Mouse (Mus musculus): ENCODE measurements around the gene Rorc.

The Rorc gene

GRCm38 (mm10) chr3:94372641-94373040 is at the start of gene Rorc:
Gene Rorc (plus strand): TSS chr3:94372794.
- DNase-seq (ENCODE audit: low spot score in 2 of 2), result no peak

GRCm38 (mm10) chr3:94328681-94329080 is 43.9 kb upstream of the Rorc start:
- DNase-seq (ENCODE audit: low spot score in 2 of 2), result no peak

GRCm38 (mm10) chr3:94334442-94334841 is 38.2 kb upstream of the Rorc start:
- no peak for DNase-seq (ENCODE audit: low spot score in 2 of 2)

- no peak for DNase-seq (ENCODE audit: low spot score in 2 of 2)
Measured at GRCm38 (mm10) chr3:94338522-94338921, 34.1 kb upstream of the Rorc start.

- no peak for DNase-seq (ENCODE audit: low spot score in 2 of 2)
Measured at GRCm38 (mm10) chr3:94341959-94342422, 30.6 kb upstream of the Rorc start, which contains the start of gene Them5. Gene Them5 (plus strand): TSS chr3:94342099.

GRCm38 (mm10) chr3:94342552-94342951 is 30.0 kb upstream of the Rorc start:
- no peak for DNase-seq (ENCODE audit: low spot score in 2 of 2)

GRCm38 (mm10) chr3:94344182-94344581 is 28.4 kb upstream of the Rorc start:
- DNase-seq (ENCODE audit: low spot score in 2 of 2), result no peak

DNA sequence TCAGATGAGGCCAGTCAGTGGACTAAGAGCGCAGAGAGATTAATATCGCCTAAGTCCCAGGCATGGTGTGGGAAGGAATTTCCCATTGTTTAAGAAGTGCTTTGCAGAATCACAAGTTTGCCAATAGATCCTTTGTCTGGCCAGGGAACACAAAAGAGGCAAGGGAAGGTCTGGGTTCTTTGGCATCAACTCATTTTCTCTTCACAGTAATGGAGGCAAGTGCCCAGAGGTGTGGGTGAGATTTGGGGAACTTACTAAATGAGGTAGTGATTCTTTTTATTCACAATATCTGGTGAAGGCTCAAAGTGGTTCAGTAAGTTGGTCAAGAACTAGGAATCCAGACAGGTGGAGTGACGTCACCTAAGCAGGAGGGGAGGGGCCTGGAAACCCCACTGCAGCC is 27.7 kb upstream of the Rorc start:
- DNase-seq (ENCODE audit: low spot score in 2 of 2), result no peak

DNA sequence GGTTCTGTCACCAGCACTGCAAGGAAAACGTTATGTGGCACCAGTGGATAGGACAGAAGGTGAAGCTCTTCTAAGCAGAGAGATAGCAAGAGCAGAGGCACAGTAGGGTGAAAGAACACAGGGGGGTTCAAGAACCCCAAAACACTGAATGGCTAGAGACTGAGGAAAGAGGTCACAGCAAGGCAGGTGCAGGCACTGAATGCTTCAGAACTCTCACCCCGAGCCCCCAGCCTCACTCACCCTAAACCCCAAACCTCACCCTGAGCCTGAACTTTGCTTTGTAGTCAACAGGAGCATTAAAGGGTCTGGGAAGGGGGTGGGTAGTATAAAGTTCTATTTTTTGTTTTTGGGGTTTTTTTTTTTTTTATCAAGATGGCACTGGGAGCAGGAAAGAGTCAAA is 24.4 kb upstream of the Rorc start:
- no peak for DNase-seq (ENCODE audit: low spot score in 2 of 2)

GRCm38 (mm10) chr3:94360812-94361211 is 11.8 kb upstream of the Rorc start:
- DNase-seq (ENCODE audit: low spot score in 2 of 2), result peak; percentile 55 to 62

GRCm38 (mm10) chr3:94362138-94362537 is 10.5 kb upstream of the Rorc start, which contains the start of gene C2cd4d:
Gene C2cd4d (plus strand): TSS chr3:94362438.
- DNase-seq (ENCODE audit: low spot score in 2 of 2), result no peak

- DNase-seq (ENCODE audit: low spot score in 2 of 2), result peak; percentile 45 to 51
Measured at GRCm38 (mm10) chr3:94363291-94364153, 9.1 kb upstream of the Rorc start.

DNA sequence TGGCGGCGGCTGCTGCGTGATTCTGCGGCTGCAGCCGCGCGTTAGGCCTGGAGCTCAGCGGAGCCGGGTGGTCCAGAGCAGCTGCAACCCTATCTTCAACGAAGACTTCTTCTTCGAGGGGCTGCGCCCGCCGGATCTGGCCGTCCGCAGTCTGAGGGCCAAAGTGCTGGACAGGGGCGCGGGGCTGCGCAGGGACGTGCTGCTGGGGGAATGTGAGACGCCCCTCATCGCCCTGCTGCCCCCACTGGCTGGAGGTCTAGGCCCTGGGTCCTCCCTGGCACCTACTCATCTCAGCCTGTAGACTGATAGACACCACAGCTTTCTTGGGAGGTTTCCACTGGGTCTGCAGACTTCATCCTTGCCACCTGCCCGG is 8.5 kb upstream of the Rorc start:
- DNase-seq (ENCODE audit: low spot score in 2 of 2), result peak; percentile 34 to 37

GRCm38 (mm10) chr3:94366761-94367160 is 5.8 kb upstream of the Rorc start:
- DNase-seq (ENCODE audit: low spot score in 2 of 2), result peak; percentile 84 to 89

GRCm38 (mm10) chr3:94367511-94367910 is 5.1 kb upstream of the Rorc start:
- no peak for DNase-seq (ENCODE audit: low spot score in 2 of 2)

DNA sequence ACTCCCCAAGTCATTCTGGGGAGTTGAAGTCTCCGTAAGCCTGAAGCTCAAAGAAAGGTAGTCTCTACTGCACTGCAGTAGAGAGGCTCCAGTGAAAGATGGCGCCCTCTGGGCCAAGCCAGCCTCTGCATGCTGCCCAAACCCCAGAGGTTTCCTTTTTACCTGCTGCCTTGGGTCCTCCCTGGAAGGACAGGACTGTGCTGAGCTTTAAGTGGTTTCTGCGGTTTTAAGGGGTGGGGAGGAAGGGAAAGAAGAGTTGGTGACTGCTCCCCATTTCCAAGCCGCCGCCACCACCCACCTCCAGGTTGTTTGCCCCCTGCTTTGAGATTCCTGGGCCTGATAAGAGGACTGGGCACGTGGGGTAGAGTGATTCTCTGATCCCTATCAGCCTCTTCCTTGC is 4.0 kb upstream of the Rorc start:
- no peak for DNase-seq (ENCODE audit: low spot score in 2 of 2)

DNA sequence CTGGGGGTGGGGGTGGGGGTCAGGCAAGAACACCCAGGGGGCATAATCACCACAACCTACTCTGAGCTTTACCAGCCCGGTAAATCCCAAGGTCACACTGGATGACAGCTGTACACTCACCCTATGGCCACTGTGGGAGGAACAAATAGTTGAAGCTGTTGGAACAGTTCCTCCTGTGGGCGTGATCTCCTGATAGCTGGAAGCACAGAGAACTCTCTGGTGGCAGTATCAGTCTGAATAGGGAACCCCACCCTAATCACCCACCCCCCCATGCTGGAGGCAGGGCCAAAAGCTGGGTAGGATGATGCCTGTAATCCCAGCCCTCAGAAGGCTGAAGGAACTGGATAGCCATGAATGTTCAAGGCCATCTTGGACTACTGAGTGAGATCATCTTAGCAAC is 2.9 kb upstream of the Rorc start:
- DNase-seq (ENCODE audit: low spot score in 2 of 2), result no peak

DNA sequence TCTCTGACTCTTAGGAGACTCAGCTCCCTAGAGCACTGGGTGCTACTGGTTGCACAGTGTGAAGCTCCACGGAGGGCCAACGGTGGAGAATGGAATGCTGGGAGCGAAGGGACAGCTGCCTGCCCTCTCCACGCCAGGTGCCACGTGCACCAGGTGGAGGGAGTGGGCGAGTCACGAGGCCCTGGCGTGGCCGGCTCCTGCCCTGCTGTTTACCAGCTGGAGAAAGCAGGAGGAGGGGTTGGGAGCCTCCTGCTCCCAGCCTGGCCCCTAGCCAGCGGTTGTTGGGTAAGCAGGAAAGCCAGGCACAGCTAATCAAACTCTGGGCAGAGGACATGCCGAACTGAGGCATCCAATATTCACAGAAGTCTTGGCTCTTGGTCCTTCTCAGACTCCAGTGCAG is 957 bp upstream of the Rorc start:
- peak; percentile 65 to 72 for DNase-seq (ENCODE audit: low spot score in 2 of 2)

- no peak for DNase-seq (ENCODE audit: low spot score in 2 of 2)
Measured at GRCm38 (mm10) chr3:94372038-94372437, 556 bp upstream of the Rorc start.

DNA sequence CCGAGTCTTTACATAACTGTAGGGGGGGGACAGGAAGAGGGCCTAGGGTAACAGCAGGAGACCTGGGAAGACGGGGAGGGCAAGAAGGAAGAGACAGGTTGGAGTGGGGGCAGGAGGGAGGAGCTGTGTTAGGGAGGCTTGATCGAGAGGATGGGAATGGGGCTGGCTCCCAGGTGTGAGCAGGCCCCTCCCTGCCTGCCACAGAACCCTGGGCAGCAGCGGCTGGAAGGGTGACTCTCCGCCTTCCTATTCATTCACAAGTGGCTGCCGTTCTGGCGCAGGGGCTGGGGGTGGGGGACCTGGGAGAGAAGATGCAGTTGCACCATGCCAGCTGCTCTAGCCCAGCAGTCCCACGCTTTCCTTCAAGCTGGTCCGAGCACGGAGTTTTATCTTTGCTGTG is 496 bp downstream of the Rorc start:
- DNase-seq (ENCODE audit: low spot score in 2 of 2), result peak; percentile 36 to 41

GRCm38 (mm10) chr3:94373597-94374011 is 1.0 kb downstream of the Rorc start:
- DNase-seq (ENCODE audit: low spot score in 2 of 2), result no peak

- DNase-seq (ENCODE audit: low spot score in 2 of 2), result no peak
Measured at GRCm38 (mm10) chr3:94374636-94375035, 2.0 kb downstream of the Rorc start.

GRCm38 (mm10) chr3:94375146-94375545 is 2.6 kb downstream of the Rorc start:
- DNase-seq (ENCODE audit: low spot score in 2 of 2), result no peak
